Mouse (Mus musculus) brain, adult 2 months (tissue): ENCODE measurements at regions not wholly inside any gene's neighbourhood (a gene's known extent, or its start where the extent isn't known, plus 50 kb on each side); places are given as distances from the start of the nearest gene placed in this dataset.

Experiments used
- DNase-seq: peaks from one replicate; pipeline ENCODE4 v3.0.0; 2011; ENCODE audit warnings: low read depth, low spot score

- DNase-seq: peak; percentile 3
Measured at GRCm38 (mm10) chr6:26205991-26206390, 396.9 kb upstream of the Pot1a start.
